Mouse (Mus musculus) urinary bladder, adult 18-20 months (tissue): ENCODE data around the gene Rrnad1.
A peak's percentile ranks its signal among the peaks of the same experiment; 100 is the strongest.
"Not testable (repeated sequence)": the region's sequence is repeated elsewhere in the genome, so short reads cannot be mapped to it uniquely, and the experiment has no call there.

Source experiments
- DNase-seq, 2 experiments: peaks; one replicate each; pipeline ENCODE4 v3.0.0; 2022; ENCODE audit warnings: low spot score in 2 of 2, mixed read lengths in 2 of 2

Gene Rrnad1

GRCm38 (mm10) chr3:87918551-87918950 is 12.0 kb downstream of the Rrnad1 start:
- no peak for DNase-seq

DNA sequence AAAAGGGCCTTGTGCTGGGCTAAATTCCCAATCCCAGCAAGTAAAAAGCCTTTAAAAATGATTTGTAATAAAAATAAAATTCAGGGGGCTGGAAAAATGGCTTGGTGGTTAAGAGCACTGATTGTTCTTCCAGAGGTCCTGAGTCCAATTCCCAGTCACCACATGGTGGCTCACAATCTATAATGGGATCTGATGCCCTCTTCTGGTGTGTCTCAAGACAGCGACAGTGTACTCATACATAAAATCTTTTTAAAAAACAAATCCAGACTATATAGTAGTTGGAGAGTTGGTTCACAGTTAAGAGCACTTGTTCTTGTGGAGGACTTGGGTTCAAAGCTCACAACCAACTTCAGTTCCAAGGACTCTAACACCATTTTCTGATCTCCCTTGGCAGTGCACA is 13.5 kb downstream of the Rrnad1 start:
- no peak for DNase-seq

DNA sequence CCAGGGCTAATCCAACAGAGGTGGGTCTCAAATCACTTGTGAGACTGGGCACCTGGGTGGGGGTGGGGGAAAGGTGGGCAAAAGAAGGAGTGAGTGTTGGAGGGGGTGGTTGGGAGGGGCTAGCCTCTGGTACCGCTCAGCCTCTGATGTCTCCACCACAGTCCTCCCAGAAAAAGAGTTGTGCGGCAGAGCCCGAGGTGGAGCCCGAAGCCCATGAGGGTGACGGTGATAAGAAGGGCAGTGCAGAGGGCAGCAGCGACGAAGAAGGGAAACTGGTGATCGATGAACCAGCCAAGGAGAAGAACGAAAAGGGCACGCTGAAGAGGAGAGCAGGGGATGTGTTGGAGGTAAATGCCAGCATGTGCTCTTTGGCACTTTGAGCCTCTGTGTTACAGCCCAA is 16.6 kb downstream of the Rrnad1 start:
- DNase-seq, result no peak

DNA sequence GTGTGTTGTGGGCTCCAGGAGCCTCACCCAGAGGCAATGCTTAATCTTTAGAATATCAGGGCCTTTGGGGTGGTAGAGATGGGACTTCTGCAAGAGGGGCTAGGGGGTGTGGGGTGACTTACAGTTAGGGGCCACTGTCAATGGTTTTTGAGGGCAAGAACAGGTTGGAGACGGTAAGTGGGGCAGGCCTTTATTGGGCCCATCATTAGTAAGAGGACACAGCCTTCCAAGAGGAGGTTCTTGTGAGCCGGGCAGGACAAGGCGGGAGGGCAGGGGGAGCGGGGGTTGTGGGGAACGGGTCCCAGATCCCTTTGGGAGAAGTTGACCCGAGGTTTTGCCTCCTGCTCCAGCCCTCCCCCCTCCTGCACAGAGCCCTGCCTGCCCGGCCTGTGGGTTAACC is 17.0 kb downstream of the Rrnad1 start:
- no peak for DNase-seq

GRCm38 (mm10) chr3:87910573-87911141 is 19.9 kb downstream of the Rrnad1 start:
- peak; percentile 76 to 85 for DNase-seq

- DNase-seq, result no peak
Observed at GRCm38 (mm10) chr3:87909874-87910273, 20.6 kb downstream of the Rrnad1 start.

- no peak for DNase-seq
Observed at GRCm38 (mm10) chr3:87909381-87909780, 21.1 kb downstream of the Rrnad1 start.

DNA sequence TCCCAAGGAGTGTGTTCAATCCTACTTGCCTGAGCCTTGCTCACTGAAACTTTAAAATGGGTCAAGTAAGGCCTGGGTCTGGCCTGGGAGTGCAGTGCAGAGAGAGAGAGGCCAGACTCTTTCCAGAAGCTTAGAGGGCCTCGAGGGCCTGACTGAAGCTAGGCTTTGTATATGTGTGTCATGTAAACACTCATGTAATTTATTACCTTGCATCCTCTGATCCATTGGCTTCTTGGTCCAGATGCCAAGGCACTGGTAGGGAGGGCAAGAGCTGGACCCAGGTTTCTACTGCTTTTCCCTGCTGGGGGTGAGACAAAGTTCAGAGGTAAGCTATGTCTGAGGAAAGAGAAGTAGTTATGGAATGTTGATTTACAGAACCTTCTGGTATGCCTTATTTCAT is 22.6 kb downstream of the Rrnad1 start:
- no peak for DNase-seq

DNA sequence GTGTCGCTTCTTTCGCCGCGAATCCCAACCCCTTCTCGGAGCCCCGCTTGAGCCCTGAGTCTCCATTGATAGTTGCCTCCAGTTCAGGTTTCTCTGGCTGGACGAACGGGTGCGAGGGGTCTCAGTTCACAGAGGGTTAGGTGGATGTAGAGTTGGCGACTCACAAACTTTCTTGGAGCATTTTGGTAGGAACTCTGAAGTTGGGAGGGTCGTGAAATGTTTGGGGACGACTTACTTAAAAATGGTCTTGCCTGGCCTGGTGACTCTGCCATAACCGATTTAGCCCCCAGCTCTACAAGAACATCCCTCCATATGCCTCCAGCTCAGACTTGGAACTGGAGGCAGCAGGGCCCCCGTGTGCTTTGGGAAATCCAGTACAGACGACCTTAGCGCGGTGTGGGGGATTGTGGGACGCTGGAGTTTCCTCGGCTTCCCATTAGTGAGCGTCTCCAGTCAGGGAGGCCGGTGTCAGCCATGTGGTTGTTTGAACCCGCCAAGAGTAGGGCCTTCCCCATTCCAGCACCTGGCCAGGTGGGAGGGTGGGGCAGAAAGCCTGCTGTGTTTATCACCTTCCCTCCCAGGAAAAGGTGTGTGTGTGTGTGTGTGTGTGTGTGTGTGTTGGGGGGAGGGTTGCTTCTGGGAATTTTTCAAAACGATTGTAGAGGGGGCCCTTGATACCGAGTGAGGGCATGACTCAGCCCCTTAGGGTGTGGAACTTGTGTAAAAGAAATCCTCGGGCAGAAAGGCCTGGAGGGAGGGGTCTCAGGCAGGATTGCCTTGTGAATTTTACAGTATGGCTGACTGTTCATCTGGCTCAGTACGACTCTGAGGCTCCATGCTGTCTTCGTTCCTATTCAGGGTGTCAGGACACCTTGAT is 23.3 kb downstream of the Rrnad1 start:
- DNase-seq, result peak; percentile 47 to 51

DNA sequence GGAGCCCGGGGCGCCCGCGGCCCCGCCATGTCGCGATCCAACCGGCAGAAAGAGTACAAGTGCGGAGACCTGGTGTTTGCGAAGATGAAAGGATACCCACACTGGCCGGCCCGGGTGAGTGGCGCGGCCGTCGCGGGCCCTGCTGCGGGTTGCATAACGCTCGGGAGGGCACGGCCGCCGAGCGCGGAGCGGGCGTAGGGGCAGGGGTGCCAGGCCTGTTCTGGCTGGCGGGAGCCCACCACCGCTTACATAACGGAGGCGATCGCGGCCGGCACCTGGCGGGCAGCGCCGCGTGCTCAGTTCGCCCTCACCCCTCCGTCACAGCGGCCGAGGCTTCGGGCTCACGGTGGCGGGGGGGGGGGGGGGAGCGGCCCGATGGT is 23.9 kb downstream of the Rrnad1 start:
- DNase-seq, result peak in 1 of 2 experiments; percentile 69

DNA sequence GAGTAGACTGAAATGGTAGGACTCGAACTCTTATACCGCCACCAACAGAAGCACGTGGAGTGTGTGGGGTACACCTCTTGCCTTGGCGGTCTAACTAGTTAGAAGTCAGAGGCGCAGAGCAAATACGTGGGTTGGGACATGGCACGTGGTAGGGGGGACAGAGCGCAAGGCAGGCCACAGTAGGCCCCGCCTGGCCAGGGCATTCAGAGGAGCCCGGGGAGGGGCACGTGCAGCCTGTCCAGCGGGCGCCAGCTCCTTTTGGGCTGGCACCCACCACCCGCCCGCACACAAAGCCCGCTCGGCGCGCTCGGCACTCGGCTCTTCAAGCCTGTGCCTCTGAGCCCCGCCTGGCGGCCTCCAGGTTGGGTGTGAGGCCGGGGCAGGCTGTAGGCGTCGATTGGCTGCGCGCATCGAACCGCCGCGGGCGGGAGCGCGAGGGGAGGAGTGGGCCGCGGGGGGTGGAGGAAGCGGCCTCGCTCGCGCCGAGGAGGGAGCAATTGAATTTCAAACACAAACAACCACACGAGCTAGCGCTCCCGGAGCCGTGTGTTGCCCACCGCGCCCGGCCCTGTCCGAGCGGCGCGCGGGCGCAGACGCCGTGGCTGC is 24.5 kb downstream of the Rrnad1 start, which contains the start of gene Hdgf:
Hdgf (plus strand) TSS at position 442 of the 606 bp plus-strand sequence.
- peak; percentile 87 to 91 for DNase-seq

- no peak for DNase-seq
Observed at GRCm38 (mm10) chr3:87903821-87904220, 26.7 kb downstream of the Rrnad1 start.

DNA sequence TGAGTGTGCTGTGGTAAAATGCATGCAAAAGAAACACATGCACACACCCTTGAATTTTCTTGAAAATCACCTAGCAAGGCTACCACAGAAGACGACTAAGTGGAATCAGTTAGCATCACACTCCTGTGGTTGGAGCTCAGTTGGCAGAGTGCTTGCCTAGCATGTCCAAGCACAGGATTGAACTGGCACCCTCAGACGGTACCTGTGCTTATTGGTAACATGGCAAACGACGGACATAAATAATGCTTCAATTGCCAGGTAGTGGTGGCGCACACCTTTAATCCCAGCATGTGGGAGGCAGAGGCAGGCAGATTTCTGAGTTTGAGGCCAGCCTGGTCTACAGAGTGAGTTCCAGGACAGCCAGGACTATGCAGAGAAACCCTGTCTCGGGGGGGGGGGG is 28.6 kb downstream of the Rrnad1 start:
- DNase-seq, result not testable (repeated sequence)

DNA sequence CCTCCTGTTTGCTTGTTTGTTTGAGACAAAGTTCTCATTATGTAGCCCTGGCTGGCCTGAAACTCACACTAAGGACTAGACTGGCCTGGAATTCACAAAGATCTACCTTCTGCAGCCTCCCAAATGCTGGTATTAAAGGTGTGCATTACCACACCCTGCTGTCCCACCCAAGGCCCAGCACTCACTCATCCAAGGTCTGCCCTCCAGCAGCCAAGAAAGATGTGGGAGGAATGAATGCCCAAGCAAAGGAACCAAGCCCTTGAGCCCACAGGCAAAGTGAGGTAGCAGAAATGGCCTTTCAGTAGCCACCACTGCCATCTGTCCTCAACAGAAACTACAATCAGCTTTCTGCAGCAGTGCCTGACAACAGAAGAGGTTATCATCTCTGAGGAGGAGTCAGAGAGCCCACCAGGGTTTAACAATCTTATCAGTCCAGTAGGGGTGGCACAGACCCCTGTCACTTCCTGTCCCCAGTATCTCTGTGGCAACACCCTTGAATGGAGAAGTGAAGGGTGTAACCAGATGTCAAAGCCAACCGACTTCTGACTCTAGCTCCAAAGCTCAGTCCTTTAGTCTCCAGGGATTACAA is 29.4 kb downstream of the Rrnad1 start:
- no peak for DNase-seq

GRCm38 (mm10) chr3:87899776-87900175 is 30.7 kb downstream of the Rrnad1 start:
- DNase-seq, result no peak

- DNase-seq, result no peak
Observed at GRCm38 (mm10) chr3:87899266-87899665, 31.3 kb downstream of the Rrnad1 start.

DNA sequence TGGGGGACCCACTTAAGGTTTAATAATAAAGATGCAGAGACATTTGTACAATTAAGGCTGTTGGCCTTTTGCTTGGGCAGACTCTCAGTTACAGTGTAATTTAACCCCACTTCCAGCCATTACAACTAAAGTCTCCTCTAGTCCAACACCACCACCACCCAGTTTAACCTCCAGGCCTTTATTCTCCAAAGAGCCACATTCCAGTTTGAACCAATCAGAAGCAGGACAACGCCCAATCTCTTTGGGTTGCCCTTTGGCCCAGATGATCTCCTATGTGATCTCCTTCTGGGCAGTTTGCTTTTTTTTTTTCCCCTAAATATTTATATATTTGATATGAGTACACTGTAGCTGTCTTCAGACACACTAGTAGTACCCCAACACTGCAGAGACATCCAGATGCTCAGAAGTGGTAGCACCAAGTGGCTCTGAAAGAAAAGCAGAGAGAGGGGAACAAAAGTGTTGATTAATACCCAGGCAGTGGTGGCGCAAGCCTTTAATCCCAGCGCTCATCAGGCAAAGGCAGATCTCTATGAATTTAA is 37.1 kb downstream of the Rrnad1 start:
- no peak for DNase-seq

- DNase-seq, result no peak
Observed at GRCm38 (mm10) chr3:87891481-87891880, 39.0 kb downstream of the Rrnad1 start.

DNA sequence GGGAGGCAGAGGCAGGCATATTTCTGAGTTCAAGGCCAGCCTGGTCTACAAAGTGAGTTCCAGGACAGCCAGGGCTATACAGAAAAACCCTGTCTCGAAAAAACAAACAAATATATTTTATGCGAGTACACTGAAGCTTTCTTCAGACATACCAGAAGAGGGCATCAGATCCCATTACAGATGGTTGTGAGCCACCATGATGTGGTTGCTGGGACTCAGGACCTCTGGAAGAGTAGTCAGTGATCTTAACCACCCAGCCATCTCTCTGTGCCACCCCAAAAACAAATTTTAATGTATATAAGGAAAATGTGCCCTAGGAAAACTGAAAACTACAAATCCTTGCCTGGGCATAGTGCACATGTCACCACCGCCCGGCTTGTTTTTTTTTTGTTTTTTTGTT is 43.1 kb downstream of the Rrnad1 start:
- not testable (repeated sequence) for DNase-seq

DNA sequence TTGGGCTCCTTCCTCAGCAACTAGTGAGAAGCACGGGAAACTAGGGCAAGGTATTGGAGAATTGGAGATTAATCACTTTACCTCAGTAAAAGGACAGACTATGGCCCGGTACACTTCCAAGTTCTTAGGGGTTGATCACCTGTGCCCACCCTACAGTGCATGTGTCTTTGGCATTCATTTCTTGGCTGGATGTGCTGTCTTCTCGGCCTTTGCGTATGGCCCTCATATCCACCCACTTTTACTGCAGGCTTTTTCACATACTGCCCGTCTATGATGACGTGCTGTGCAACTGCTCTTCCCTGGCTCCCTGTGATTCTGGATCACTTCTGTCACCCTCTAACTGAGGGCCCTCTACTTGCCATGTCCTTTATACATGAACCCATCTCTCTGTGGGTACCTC is 44.1 kb downstream of the Rrnad1 start:
- DNase-seq, result no peak

DNA sequence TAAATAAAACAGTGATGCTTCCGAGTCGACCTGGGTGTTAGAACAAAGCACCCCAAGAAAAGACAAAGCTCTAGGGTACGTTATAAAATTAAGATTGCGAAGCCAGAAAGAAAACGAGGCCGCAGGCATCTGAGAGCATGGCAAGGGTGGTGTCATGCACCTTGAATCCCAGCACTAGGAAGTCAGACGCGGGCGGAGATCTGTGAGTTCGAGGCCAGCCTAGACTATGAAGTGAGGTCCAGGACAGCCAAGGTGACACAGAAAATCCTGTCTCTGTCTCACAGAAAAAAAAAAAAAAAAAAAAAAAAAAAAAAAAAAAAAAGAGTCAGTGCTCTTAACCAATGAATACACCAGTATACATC is 44.5 kb downstream of the Rrnad1 start:
- DNase-seq, result peak in 1 of 2 experiments; percentile 30
